Mouse (Mus musculus) R1 (cell line): ENCODE measurements around the gene Aatf.

Experiments used
- DNase-seq: peaks from one replicate; pipeline ENCODE4 v3.0.0-alpha.2; 2018; ENCODE audit warnings: low read depth, low spot score

Aatf gene

GRCm38 (mm10) chr11:84376510-84377365 is 136.6 kb downstream of the Aatf start:
- no peak for DNase-seq

- no peak for DNase-seq
Measured at GRCm38 (mm10) chr11:84375951-84376496, 137.3 kb downstream of the Aatf start.

DNA sequence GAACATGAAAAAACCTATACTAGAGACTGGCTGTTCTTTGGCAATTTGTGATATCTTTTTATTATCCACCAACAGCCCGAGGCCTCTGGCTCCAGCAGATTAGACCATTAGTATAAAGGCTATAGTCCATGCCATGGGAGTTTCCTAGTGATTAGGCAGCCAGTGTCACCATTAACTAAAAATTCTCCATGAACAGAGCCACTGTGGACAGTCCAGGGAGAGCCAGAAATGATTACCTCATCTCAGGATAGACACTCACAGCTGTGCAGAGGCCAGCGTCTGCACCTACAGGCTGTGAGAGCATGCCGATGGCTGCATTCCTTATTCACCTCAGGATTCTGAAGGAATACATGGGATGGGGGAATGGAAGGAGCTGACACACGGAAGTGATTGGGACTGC is 140.2 kb downstream of the Aatf start:
- DNase-seq, result no peak
